Mouse (Mus musculus): Measurements from ENCODE around the gene Hoxb5.

The Hoxb5 gene

GRCm38 (mm10) chr11:96301064-96301431 is 2.1 kb upstream of the Hoxb5 start:
- DNase-seq (ENCODE audit: low read depth, low spot score) = no peak

GRCm38 (mm10) chr11:96301837-96302236 is 1.3 kb upstream of the Hoxb5 start:
- no peak for DNase-seq (ENCODE audit: low read depth, low spot score)

- DNase-seq (ENCODE audit: low read depth, low spot score) = no peak
Observed at GRCm38 (mm10) chr11:96302381-96303150, 570 bp upstream of the Hoxb5 start.

- DNase-seq (ENCODE audit: low read depth, low spot score) = no peak
Observed at GRCm38 (mm10) chr11:96304381-96305195, 1.5 kb downstream of the Hoxb5 start.

GRCm38 (mm10) chr11:96305505-96306182 is 2.5 kb downstream of the Hoxb5 start:
- DNase-seq (ENCODE audit: low read depth, low spot score) = no peak

- no peak for DNase-seq (ENCODE audit: low read depth, low spot score)
Observed at GRCm38 (mm10) chr11:96306183-96306907, 3.2 kb downstream of the Hoxb5 start.

GRCm38 (mm10) chr11:96306908-96307269 is 3.8 kb downstream of the Hoxb5 start:
- DNase-seq (ENCODE audit: low read depth, low spot score) = no peak

GRCm38 (mm10) chr11:96308763-96309162 is 5.6 kb downstream of the Hoxb5 start:
- DNase-seq (ENCODE audit: low read depth, low spot score) = no peak

- DNase-seq (ENCODE audit: low read depth, low spot score) = no peak
Observed at GRCm38 (mm10) chr11:96309288-96309687, 6.2 kb downstream of the Hoxb5 start.

GRCm38 (mm10) chr11:96310183-96310938 is 7.2 kb downstream of the Hoxb5 start:
- DNase-seq (ENCODE audit: low read depth, low spot score) = no peak

GRCm38 (mm10) chr11:96311097-96311496 is 8.0 kb downstream of the Hoxb5 start:
- no peak for DNase-seq (ENCODE audit: low read depth, low spot score)

- peak; percentile 81 for DNase-seq (ENCODE audit: low read depth, low spot score)
Observed at GRCm38 (mm10) chr11:96311520-96312417, 8.6 kb downstream of the Hoxb5 start.

- DNase-seq (ENCODE audit: low read depth, low spot score) = no peak
Observed at GRCm38 (mm10) chr11:96313134-96313533, 10.0 kb downstream of the Hoxb5 start.

GRCm38 (mm10) chr11:96313806-96314428 is 10.8 kb downstream of the Hoxb5 start:
- DNase-seq (ENCODE audit: low read depth, low spot score) = no peak

GRCm38 (mm10) chr11:96314671-96315343 is 11.7 kb downstream of the Hoxb5 start:
- DNase-seq (ENCODE audit: low read depth, low spot score) = no peak

- DNase-seq (ENCODE audit: low read depth, low spot score) = no peak
Observed at GRCm38 (mm10) chr11:96315344-96315681, 12.2 kb downstream of the Hoxb5 start.

GRCm38 (mm10) chr11:96316696-96317607 is 13.8 kb downstream of the Hoxb5 start:
- no peak for DNase-seq (ENCODE audit: low read depth, low spot score)

Data from WW6 (cell line).